Mouse (Mus musculus) kidney, embryonic 14.5 days (tissue): ENCODE measurements around the gene Iqschfp. TPM values are rescaled to one million over a fixed set of nuclear protein-coding genes. Genes with fewer than 3 reads are reported as not detected.

Experiments used
- ATAC-seq: fragments of 200-750 bp; cut with Nextera tagmentation; 2 replicates; pipeline ENCODE4 v1.8.0; 2017; ENCODE audit warnings: moderate number of reproducible peaks, mild to moderate bottlenecking, moderate TSS enrichment, moderate library complexity; ENCODE audit not compliant: low FRiP score, low TSS enrichment
- H3K27ac ChIP-seq: fragments of 300-500 bp; sonication (generic); 2 replicates; pipeline ENCODE4 v1.5.1; 2014; ENCODE audit warnings: low read depth, mild to moderate bottlenecking, low read length, moderate library complexity, mixed read lengths
- H3K27me3 ChIP-seq: fragments of 300-500 bp; sonication (generic); 2 replicates; pipeline ENCODE4 v1.6.1; 2014; ENCODE audit warnings: mild to moderate bottlenecking, low read length; ENCODE audit not compliant: control insufficient read depth, insufficient read depth
- H3K36me3 ChIP-seq: fragments of 300-500 bp; sonication (generic); 2 replicates; pipeline ENCODE4 v1.6.1; 2014; ENCODE audit warnings: low read length, mixed read lengths; ENCODE audit not compliant: control insufficient read depth, insufficient read depth
- H3K4me1 ChIP-seq: fragments of 300-500 bp; sonication (generic); 2 replicates; pipeline ENCODE4 v1.6.1; 2014; ENCODE audit warnings: low read length, mixed read lengths; ENCODE audit not compliant: control insufficient read depth, insufficient read depth
- H3K4me2 ChIP-seq: fragments of 300-500 bp; sonication (generic); replicated peaks from 2 replicates; pipeline ENCODE4 v1.6.1; 2014; ENCODE audit warnings: low read depth, mild to moderate bottlenecking, low read length
- H3K4me3 ChIP-seq: fragments of 300-500 bp; sonication (generic); 2 replicates; pipeline ENCODE4 v1.5.1; 2014; ENCODE audit warnings: mild to moderate bottlenecking, low read length
- H3K9ac ChIP-seq: fragments of 300-500 bp; sonication (generic); 2 replicates; pipeline ENCODE4 v1.6.1; 2014; ENCODE audit warnings: low read depth, mild to moderate bottlenecking, low read length, moderate library complexity
- H3K9me3 ChIP-seq: fragments of 300-500 bp; sonication (generic); 2 replicates; pipeline ENCODE4 v1.6.1; 2016; ENCODE audit warnings: low read length; ENCODE audit not compliant: control insufficient read depth
- WGBS: fragments of 180-500 bp; shearing (Covaris S2); extraction: QIAGEN DNeasy Blood & Tissue Kit; methylation state at CpG from one replicate; pipeline ENCODE4 v1.1.7; 2014; 5-methylcytosine and 5-hydroxymethylcytosine counted together
- polyA plus RNA-seq: library from polyadenylated mRNA; unstranded; fragments of >200 nt; fragmentation: Nextera tagmentation; extraction: Ambion mirVana; gene quantifications from 2 replicates; pipeline ENCODE4 v1.2.1, GENCODE M21; 2014

Iqschfp gene
- 0.14 TPM in 1 of 2 replicates, not detected in the other for polyA plus RNA-seq

GRCm38 (mm10) chr3:67892026-67892705 lies at the start of gene Iqschfp, which contains the start of gene Iqcj:
Gene Iqschfp (plus strand): TSS chr3:67892232.
Gene Iqcj (plus strand): TSS chr3:67892220.
- H3K4me1 ChIP-seq: no peaks in the 10 kb centered on the region
- no peaks in the 10 kb centered on the region for H3K9me3 ChIP-seq
- ATAC-seq: no peak
- no peak within 1 kb of the TSS for H3K27ac ChIP-seq
- H3K36me3 ChIP-seq: no peaks in the 10 kb centered on the region
- no peak within 1 kb of the TSS for H3K4me2 ChIP-seq
- no peak within 1 kb of the TSS for H3K4me3 ChIP-seq
- WGBS: 70% methylated on average over 15 of the region's 15 CpGs
- H3K9ac ChIP-seq: no peak within 1 kb of the TSS
- no peaks in the 10 kb centered on the region for H3K27me3 ChIP-seq

GRCm38 (mm10) chr3:67852397-67852796 lies 39.6 kb upstream of the Iqschfp start:
- no peak overlapping the region for H3K9ac ChIP-seq
- no peaks in the 10 kb centered on the region for H3K27me3 ChIP-seq
- no peaks in the 10 kb centered on the region for H3K36me3 ChIP-seq
- H3K27ac ChIP-seq: no peak overlapping the region
- no peak overlapping the region for H3K4me2 ChIP-seq
- no peak overlapping the region for H3K4me3 ChIP-seq
- H3K4me1 ChIP-seq: no peaks in the 10 kb centered on the region
- no peaks in the 10 kb centered on the region for H3K9me3 ChIP-seq
- WGBS: 87% methylated on average over 5 of the region's 5 CpGs
- ATAC-seq: no peak

GRCm38 (mm10) chr3:67861524-67861923 lies 30.5 kb upstream of the Iqschfp start:
- no peak overlapping the region for H3K9ac ChIP-seq
- no peaks in the 10 kb centered on the region for H3K27me3 ChIP-seq
- H3K36me3 ChIP-seq: no peaks in the 10 kb centered on the region
- no peaks in the 10 kb centered on the region for H3K9me3 ChIP-seq
- 91% methylated on average over 3 of the region's 3 CpGs for WGBS
- H3K4me1 ChIP-seq: no peaks in the 10 kb centered on the region
- H3K4me2 ChIP-seq: no peak overlapping the region
- H3K4me3 ChIP-seq: no peak overlapping the region
- no peak overlapping the region for H3K27ac ChIP-seq
- no peak for ATAC-seq

GRCm38 (mm10) chr3:67867420-67868065 lies 24.5 kb upstream of the Iqschfp start:
- Histone ChIP-seq H3K9me3 (no peaks in the 10 kb centered on the region), H3K4me2 (no peak overlapping the region), H3K27ac (no peak overlapping the region), H3K36me3 (no peaks in the 10 kb centered on the region), H3K9ac (no peak overlapping the region), H3K4me1 (no peaks in the 10 kb centered on the region), H3K4me3 (no peak overlapping the region), H3K27me3 (no peaks in the 10 kb centered on the region)
- 14% methylated on average over 13 of the region's 13 CpGs for WGBS
- peak; percentile 96 for ATAC-seq

- Histone ChIP-seq H3K9ac (no peak overlapping the region), H3K36me3 (no peaks in the 10 kb centered on the region), H3K4me2 (no peak overlapping the region), H3K9me3 (no peaks in the 10 kb centered on the region), H3K27me3 (no peaks in the 10 kb centered on the region), H3K4me3 (no peak overlapping the region), H3K4me1 (no peaks in the 10 kb centered on the region), H3K27ac (no peak overlapping the region)
- WGBS: 76% methylated on average over 1 of the region's 1 CpGs
- no peak for ATAC-seq
Measured at GRCm38 (mm10) chr3:67869424-67869823, 22.6 kb upstream of the Iqschfp start.

GRCm38 (mm10) chr3:67877253-67877652 lies 14.8 kb upstream of the Iqschfp start:
- no peak overlapping the region for H3K4me3 ChIP-seq
- H3K27me3 ChIP-seq: no peaks in the 10 kb centered on the region
- ATAC-seq: no peak
- no peaks in the 10 kb centered on the region for H3K4me1 ChIP-seq
- H3K4me2 ChIP-seq: no peak overlapping the region
- H3K27ac ChIP-seq: no peak overlapping the region
- WGBS: 43% methylated on average over 4 of the region's 4 CpGs
- no peak overlapping the region for H3K9ac ChIP-seq
- no peaks in the 10 kb centered on the region for H3K9me3 ChIP-seq
- no peaks in the 10 kb centered on the region for H3K36me3 ChIP-seq

GRCm38 (mm10) chr3:67884335-67884734 lies 7.7 kb upstream of the Iqschfp start:
- H3K27me3 ChIP-seq: no peaks in the 10 kb centered on the region
- no peaks in the 10 kb centered on the region for H3K4me1 ChIP-seq
- no peaks in the 10 kb centered on the region for H3K9me3 ChIP-seq
- no peak for ATAC-seq
- no peak overlapping the region for H3K27ac ChIP-seq
- 65% methylated on average over 3 of the region's 3 CpGs for WGBS
- H3K4me2 ChIP-seq: no peak overlapping the region
- no peak overlapping the region for H3K4me3 ChIP-seq
- no peaks in the 10 kb centered on the region for H3K36me3 ChIP-seq
- no peak overlapping the region for H3K9ac ChIP-seq

- H3K9me3 ChIP-seq: no peaks in the 10 kb centered on the region
- H3K4me3 ChIP-seq: no peak overlapping the region
- no peaks in the 10 kb centered on the region for H3K4me1 ChIP-seq
- no peak overlapping the region for H3K4me2 ChIP-seq
- no peak overlapping the region for H3K9ac ChIP-seq
- H3K36me3 ChIP-seq: no peaks in the 10 kb centered on the region
- no peaks in the 10 kb centered on the region for H3K27me3 ChIP-seq
- no peak overlapping the region for H3K27ac ChIP-seq
- WGBS: 53% methylated on average over 1 of the region's 1 CpGs
- ATAC-seq: no peak
Measured at GRCm38 (mm10) chr3:67886176-67886575, 5.9 kb upstream of the Iqschfp start.

GRCm38 (mm10) chr3:67887251-67887650 lies 4.8 kb upstream of the Iqschfp start:
- ATAC-seq: no peak
- Histone ChIP-seq H3K9ac (no peak overlapping the region), H3K4me2 (no peak overlapping the region), H3K36me3 (no peaks in the 10 kb centered on the region), H3K27me3 (no peaks in the 10 kb centered on the region), H3K9me3 (no peaks in the 10 kb centered on the region), H3K27ac (no peak overlapping the region), H3K4me1 (no peaks in the 10 kb centered on the region), H3K4me3 (no peak overlapping the region)
